Mouse (Mus musculus) kidney, adult 11 months (tissue): ENCODE measurements around the gene Vsnl1.

Experiments
- DNase-seq: peaks from one replicate; pipeline ENCODE4 v3.0.0; 2022

Vsnl1 gene

DNA sequence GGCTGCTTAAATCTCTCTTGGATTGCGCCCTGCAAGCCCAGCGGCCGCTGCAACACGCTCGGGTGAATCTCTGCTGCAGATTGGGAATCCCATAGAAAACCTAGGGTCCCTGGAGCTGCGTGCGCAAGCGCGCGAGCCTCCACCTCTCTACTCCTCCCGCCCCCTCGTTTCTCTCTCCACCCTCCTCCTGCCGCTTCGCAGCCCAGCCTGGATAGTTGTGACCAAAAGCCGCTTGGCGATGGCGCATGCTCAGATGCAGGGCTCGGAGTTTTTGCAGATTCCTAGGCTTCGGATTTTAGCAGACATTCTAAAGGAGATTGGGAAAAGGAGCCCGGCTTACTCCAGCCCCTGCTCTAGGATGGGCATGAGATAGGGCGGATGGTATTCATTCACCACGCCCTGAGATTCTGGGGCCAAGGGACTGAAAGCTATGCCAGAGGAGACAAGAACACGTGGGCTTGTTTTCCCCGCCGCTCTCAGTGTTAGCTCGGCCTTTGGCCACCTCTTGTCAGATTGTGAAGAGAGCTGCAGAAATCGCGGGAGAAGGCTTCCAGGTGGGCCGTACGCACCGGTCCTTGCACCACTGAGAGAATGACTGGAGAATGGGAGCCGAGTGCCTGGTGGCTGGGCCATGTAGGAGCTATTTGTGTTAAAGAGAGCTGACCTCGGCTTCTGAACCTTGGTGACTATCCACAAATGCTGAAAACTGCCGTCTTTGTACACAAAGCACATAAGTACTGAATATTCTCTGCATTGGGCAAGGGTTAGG is at the start of gene Vsnl1:
Gene Vsnl1, minus strand, starts transcription at position 117 of the 769 bp plus-strand sequence.
- peak; percentile 36 for DNase-seq

DNA sequence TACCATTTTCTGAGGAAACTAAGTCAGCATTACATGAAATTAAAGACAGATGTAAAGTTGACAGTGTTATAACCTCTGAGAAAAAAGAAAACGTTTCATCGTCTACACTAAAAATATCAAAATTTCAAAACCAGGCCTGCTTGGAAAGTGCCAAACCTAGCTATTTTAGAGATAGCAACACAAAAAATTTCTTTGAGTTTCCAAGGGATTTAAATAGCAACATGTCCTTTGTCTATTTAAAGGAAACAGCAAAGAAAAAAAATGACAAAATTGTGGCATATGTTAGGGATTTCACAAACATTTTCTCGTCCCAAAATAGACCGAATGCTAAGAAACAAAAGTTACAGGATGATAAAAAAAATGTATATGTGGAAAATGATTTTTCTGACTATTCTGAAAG is 20.2 kb upstream of the Vsnl1 start:
- DNase-seq, result no peak

DNA sequence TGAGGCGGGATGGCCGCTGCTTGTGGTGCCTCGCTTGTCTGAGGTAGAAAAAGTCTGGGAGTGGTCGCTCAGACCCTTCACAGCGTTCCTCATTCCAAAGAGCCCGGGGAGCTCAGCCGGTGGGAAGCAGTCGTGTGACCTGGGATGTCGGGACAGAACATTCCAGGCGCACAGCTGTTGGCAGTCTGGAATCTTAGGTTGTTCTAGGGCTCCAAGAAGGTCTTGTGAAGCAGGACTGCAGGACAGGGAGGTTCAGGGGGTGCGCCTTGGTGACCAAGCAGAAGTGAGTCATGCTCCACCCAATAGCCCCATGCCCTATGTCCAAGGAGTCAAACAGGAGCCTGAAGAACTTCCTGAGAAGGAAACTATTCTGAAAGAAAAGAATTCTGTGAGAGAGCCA is 19.8 kb upstream of the Vsnl1 start:
- peak; percentile 3 for DNase-seq

DNA sequence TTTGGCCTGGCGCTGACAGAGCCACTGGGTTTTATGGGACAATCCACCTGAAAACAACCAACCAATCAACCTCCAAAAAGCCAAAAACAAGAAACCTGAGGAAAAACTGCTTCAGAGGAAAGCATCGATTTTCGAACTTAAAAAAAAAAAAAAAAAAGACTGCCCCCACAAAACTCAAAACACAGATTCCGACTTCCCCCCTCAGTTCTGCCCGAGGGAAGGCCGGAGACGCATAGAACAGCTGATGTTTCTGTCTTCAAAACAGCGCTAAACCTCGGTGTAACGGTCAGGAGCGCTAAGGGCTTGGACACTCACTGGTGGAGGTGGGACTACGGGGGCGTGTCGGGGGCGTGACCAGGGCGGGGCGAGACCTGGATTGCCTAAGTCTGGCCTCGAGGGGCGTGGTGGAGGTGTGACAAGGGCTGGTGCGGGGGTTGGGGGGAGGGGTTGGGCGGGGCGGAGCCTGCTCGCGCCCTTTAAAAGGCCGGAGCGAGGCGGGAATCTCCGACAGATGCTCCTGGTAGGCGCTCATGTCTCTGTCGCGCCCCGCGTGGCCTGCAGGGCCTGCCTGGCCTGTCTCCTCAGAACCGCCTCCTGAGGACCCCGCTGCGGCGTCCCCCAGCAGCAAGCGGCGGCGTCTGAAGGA is 19.3 kb upstream of the Vsnl1 start, which contains the start of gene Rad51ap2:
Gene Rad51ap2, plus strand, starts transcription at position 531 of the 646 bp plus-strand sequence.
- peak; percentile 77 for DNase-seq

DNA sequence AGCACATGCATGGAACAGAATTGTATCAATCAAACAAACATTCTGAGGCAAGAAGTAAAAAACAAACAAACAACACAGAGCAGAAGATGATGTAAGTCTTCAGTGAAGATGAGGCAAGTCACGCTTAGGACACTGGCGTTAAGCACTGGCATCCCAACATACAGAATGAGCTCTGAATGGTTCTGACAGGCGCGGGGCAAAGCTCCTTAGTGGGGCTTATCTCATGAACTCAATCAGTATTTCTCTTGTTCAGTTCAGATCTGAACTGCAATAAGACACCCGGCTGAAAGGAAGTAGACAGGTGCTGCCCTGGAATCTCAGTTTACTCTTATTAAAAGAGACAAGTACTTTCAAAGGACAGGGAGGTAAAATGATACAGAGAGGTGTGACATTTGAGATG is 17.7 kb upstream of the Vsnl1 start:
- no peak for DNase-seq

DNA sequence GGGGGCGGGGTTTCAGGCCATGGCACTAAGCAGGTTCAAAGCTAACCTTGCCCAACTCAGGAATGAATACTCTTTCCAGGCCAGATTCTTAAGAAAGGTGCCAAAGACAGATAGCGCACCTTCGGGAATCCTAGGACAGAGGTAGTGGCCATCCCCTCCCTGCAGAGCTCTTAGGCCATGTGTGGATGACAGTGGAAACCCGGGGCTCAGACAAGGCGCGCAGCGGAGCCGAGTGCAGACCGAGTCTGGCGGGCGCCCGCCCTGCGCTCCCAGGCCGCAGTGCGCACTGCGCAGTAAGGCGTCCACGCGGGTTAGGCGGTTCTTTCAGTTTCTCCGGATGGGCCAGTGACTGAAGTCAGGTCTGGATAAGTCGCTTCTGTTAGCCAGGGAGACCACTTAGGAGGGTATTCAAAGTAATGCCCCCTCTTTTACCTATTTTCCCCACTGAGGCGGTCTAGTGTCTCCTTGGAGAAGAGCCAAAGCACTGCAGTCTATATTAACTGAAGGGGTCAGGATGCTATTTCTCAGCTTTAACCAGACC is 1.6 kb upstream of the Vsnl1 start:
- DNase-seq, result no peak

DNA sequence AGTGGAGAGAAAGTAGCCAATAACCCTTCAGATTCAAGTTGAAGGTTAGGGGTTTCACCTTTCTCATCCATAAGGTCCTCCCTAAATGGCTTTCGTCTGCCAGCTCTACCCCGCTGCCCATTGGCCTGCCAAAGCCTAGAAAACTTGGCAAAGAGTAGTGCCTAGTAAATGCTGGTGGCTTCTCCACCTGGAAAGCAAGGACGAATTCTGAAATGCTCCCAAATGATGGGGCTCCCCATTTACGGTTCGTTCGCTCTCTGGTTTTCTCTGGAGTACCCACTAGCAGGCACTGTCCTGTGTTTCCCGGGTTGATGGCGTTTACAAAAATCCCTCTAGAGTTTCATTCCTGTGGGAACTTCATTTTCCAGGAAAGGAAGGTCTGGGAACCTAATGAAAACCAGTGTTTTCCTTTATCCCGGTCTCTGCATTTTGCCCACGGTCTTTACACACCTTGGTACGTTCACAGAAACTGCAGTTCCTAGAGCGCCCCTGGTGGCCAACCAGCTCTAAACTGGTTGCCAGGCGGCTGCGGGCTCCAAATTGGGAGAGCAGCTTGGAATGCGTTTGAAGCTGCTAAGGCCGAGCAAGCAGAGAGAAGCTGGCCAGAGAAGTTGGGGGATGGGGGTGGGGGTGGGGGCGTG is 973 bp upstream of the Vsnl1 start:
- DNase-seq, result peak; percentile 42

DNA sequence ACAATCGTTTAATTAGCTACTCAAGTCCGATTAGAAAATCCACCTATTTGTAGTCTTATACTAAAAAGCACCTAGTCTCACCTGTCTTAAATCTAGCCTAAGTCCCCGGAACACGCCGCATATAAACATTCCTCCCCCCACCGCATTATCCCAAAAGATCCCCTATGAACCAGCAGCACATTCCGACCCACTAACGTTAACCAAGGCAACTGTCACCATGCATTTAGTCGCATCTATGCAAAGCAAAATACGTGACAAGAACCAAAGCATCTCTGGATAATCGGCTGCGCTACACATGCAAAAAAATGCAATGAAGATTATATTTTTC is 426 bp downstream of the Vsnl1 start:
- no peak for DNase-seq

DNA sequence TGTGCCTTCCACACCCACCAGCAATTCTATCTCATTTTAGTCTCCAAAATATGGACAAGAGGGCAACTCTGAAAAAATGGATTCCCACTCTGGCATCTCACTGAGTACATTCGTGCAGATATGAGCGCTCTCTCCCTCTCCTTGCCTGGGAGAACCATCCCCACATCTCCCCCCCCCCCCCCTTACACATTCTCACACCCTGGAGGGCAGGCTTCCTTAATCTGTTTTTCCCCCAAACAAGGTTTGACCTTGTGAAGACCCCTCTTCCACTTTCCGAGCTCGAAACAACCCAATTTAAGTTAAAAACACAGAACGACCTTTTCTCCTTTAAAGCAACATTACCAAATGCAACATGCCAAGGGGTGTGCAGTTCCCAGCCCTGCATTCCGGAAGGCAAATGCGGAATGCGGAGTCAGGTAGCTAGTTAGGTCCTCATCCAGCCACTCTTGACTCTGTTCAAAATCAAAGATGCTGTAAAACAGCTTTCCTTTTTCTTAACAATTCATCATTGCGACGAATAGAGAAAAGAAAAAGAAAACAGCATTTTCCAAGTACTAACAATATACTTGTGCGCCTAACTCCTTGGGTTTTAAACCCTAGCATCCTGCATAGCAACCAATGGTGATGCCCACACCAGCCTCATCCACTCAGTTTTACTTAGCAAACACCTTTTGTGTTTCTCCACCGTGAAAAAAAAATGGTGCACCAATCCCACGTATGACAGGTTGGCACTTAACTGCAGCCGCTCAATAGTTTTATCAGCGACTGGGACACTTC is 979 bp downstream of the Vsnl1 start:
- DNase-seq, result no peak

DNA sequence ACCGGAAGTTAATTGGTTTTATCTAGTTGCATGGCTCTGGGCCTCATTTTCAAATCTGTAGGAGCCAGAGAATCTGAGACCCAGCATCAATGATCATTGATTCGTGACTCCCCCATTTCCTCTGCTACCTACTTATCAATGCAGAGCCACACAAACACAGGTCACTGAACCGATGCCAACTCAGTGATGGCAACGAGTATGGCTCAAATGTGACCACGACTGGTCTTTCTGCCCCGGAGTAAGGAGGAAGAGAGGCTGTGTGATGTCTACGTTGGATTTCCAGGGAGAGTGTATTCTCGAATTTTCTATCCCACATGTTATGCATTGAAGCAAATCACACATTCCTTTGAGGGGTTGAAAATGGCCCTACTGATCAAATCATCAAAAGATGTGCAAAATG is 2.0 kb downstream of the Vsnl1 start:
- DNase-seq, result no peak

DNA sequence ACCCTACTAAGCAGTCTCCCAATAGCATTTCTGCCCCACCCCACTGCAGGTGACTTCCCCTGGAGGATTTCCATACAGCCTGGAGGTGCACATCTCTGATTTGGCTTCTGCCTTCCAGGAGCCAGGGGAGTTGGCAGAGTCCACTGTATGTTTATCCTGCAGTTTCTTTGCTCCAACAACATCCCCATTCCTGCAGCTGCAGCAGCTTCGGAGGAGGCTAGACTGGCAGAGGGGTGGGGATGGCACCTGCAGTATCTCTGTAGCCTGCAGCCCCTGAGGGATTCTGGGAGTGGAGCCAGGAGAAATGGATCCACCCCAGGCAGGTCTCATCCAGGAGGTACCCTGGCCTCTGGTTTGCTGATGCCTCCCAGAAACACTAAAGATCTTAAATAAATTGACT is 2.7 kb downstream of the Vsnl1 start:
- DNase-seq, result no peak

DNA sequence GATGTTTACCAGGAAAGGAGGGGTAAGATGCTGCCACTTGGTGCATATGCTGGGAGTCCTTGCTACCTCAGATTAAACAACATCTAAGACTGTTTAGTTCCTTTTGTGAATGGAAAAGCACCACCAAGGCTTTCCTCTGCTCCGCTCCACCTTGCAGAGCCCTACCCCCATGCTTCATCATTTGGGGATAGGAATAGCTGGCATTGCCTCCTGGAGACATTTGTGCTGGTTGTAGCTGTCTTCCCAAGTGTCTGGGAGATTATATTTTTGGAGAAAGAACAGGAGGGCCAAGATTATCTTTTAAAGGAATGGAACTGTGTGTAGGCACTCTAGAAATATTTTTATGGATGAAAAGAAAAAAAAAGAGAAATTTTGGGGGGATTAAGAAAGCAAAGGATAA is 3.3 kb downstream of the Vsnl1 start:
- DNase-seq, result no peak

DNA sequence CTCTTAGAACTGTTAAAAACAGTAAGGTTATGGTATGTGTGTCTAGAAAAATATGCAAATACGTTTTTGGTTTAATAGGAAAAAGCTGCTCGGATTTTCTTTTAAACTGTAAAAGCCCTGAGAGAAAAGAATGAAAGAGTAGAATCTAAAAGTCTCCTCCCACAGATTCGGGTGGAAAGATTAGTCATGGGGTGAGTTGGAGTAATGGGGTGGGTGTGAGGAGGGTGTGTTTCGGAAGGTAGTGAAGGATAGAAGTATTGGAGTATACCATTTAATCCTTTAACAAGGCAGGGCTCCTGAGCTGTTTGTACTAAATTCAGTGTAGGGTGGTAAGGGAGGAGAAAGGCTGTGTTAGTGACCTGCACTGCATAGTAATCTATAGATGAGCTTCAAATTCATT is 9.0 kb downstream of the Vsnl1 start:
- no peak for DNase-seq

DNA sequence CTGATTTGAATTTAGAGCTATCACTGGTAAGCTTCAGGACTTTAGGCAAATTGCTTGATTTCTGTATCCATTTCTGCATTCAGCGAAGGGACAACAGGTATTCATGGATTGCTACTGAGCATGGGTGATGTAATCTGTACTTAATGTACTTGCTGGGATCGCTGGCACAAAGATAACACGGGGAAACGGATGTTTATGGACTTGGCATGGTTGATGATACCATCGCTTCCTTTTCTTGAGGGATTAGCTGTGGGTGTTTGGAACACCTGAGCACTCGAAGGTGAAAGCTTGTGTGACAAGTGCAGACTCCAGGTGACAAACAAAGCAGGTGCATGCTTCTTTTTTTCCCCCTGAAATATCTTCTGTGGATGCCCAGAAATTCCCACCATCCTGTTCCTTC is 18.3 kb downstream of the Vsnl1 start:
- no peak for DNase-seq

DNA sequence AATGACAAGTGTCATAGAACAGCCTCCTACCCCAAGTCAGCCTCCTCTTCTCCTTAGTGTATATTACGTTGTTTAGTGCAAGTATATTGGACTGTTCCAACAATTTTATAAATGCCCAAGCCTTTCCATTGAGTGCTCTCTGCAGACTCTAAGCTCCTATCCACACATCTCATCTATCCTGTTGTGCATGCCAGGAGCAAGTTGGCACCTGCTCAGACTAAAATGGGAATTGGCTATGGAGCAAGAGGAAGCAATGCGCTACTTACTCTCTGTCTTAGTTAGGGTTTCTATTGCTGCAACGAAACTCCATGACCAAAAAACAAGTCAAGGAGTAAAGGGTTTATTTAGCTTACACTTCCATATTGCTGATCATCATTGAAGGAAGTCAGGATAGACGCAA is 28.7 kb downstream of the Vsnl1 start:
- DNase-seq, result no peak

DNA sequence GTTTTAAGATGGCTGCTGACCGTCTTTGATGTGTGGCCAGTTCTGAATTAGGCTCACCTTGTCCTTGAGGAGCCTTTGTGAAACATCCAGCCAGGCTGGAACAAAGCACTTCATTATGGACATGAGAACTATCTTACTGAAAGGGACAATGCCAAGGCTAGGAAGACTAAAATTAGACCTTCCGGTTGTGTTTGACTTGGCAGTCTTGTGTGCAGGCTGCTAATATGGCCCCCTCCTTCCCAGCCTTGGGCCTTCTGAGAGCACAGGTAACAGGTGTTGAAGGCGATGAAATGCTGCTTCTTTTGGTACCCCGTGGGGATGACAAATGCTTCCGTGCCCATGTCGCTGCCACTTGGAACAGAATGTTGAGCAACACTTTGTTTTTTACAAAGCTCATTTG is 37.6 kb downstream of the Vsnl1 start:
- DNase-seq, result no peak

DNA sequence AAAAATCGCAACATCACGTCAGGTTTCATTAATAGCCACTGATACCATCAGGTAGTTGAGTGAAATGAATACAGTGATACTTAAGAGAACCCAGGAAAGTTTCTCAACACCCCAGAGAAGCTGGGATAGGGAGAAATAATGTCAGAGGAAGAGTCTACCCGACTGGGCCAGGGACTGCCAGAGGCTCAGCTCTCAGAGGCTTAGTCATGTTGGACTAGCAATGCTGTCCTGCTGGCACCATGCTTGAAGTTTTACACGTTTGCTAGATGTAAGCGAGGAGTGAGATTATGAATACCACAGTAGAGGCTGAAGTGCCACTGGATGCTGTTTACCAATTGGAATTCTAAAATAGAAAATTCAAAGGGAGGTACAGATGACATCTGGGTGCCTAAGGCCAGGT is 39.4 kb downstream of the Vsnl1 start:
- no peak for DNase-seq

DNA sequence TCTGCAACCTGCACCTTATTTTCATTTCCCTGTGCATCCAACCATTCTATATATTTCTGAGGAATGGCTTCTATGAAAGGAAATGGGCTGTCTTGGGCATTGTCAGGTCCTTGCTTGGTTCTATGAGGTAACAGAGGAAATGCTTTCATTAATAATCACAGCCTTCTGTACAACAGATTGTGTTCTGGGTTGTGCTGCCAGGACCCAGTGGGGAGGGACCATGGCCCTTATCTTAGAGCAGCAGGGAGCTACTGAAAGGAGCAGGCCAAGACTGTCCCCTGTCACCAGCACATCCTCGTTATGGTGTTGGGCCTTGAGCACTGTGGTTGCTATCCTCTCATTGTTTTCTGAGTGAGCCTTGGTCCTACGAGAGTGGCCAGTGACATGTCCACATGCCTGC is 40.9 kb downstream of the Vsnl1 start:
- no peak for DNase-seq

DNA sequence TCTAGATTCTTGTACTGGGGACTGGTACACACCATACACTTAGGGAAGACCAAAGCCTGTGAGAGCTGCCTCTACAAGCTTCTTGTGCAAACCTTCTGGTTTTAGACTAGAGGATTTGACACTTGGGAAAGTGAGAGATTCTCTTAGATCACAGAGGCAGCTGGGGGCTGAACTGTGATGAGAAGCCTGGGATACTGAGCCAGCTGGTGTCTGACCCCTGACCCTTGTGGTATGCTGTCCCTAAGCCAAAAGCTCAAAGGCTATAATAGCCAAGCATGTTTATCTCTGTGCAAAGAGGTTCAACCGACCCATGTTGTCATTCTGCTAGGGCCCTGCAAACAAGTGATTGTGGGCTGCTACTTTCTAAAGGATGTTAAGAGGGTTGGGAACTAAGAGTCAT is 43.9 kb downstream of the Vsnl1 start:
- peak; percentile 29 for DNase-seq

DNA sequence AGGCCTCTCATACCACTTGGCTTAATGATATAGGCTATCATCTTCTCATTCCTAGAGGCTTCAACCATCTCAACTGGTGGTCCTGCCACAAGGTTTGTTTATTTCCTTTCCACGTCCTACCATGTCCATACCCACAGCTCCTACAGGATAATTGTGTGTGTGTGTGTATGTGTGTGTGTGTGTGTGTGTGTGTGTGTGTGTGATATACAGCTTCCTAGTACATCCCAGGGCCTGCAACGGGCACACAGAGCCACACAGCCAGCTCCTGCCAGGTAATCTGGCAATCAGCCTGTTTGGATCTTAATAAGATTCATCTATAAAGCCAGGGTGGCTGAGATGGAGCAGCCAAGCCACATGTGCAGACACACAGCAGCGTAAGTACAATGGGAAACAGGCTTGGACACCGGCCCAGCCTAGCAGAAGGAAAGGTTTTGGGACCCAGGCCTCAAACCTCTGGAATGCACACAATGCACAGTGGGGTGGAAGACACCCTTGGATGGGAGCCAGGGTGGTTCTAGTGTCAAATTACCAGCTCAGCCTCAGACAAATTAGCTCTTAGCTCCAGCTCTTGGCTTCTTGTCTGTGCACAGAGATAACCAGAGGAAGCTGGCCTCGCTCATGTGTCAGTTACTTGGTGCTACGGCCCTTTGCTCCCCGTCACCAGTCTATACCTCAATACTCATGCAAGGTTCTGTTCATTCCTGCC is 45.0 kb downstream of the Vsnl1 start:
- DNase-seq, result peak; percentile 2

DNA sequence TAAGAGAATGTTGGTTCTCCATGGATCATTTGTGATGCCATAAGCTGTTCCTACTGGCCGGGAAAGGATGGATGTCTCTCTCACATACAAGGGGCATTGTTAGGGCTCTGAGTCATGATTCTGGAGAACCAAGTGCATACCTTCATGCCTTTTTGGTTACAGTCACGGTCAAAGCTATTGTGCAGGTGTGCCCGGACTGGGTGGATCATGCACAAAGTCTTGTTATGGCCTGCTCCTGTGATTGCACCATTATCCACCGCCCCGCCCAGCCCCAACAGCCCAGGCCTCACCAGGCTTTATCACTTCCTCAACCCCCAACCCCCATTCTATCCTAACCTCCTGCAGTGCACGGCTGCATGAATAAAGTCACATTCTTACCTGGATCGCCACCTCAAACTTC is 47.3 kb downstream of the Vsnl1 start:
- DNase-seq, result no peak

DNA sequence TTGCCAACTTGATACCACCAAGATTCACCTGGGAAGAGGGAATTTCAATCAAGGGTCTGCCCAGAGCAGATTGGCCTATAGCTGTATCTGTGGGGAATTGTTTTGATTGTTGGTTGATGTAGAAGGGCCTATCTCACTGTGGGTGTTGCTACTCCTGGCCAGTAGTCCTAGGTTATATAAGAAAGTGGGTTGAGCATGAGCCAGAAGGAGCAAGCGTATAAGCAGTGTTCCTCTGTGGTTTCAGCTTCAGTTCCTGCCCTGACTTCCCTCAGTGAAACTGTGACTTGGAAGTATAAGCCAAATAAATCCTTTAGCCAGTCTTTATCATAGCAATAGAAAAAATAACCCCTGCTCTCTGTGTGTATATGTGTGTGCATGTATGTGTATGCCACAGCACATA is 51.7 kb downstream of the Vsnl1 start:
- no peak for DNase-seq

DNA sequence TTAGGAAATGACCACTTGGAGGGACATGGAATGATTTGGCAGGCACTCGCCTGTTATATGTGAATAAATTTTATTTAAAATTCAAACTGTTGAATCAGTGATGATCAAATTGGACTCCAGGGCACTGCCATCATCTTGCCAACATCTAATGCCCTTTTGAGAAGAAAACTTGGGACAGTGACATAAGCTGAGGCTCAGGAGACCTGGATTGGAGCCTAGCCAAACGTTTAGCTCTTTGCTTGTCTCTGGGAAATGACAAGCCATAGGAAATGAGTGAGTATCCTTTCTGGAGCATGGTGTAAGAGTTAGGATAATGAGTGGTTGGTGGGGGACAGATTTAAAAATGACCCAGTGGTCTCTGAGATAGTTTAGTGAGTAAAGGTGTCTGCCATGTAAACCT is 57.0 kb downstream of the Vsnl1 start:
- DNase-seq, result no peak
